In the genomic region with DNA sequence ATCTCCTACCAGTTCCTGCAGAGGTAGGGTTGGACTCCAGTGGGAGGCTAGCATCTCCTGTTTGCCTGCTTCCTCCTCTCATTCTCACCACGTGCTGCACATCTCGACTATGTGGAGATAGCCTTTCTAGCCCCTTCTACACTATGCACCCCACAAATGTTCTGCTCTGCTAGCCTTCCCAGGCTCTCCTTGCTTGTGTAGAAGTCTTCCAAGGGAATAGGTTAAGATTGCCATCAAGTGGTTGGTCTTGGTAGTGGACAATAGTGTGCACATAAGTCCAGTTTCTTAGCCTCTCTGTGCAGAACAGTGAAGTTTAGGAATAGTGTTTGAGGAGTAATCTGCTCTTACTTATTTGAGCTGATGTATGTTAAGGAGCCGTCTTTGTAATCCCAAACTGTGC, we compare ENCODE assay signal across 8 mouse cellular contexts.
DNase-seq lines count a peak whose midpoint lies in the region; ATAC-seq and TF ChIP-seq lines count a peak whose summit lies in the region.

No protein-coding gene starts in this region.

- in situ Hi-C loops in Patski (cut with MboI; ENCODE audit: low pct_unique_long_range_greater_than_20kb): no loop called here

- H3K4me2 ChIP-seq in hindbrain, embryonic 15.5 days: no peak overlapping the region
- H3K4me2 ChIP-seq in midbrain, embryonic 14.5 days (ENCODE audit: low read length): no peak overlapping the region

- no peak overlapping the region for H3K9ac ChIP-seq in hindbrain, embryonic 15.5 days
- no peak overlapping the region for H3K9ac ChIP-seq in midbrain, embryonic 14.5 days (replicated peaks; ENCODE audit: low read length)

- H3K9me3 ChIP-seq in hindbrain, embryonic 15.5 days: no peaks in the 10 kb centered on the region
- H3K9me3 ChIP-seq in hindbrain, embryonic 10.5 days: no peaks in the 10 kb centered on the region
- H3K9me3 ChIP-seq in midbrain, embryonic 14.5 days (ENCODE audit: control insufficient read depth, low read length): no peaks in the 10 kb centered on the region

- WGBS in hindbrain, embryonic 15.5 days: 65% methylated on average over 3 of the region's 3 CpGs
- 75% methylated on average over 3 of the region's 3 CpGs for WGBS in hindbrain, embryonic 10.5 days
- WGBS in midbrain, embryonic 14.5 days: 54% methylated on average over 3 of the region's 3 CpGs

- CTCF ChIA-PET in Patski (lab: Charles Lee): no interaction called here

- DNase-seq in hindbrain, embryonic 10.5 days (ENCODE audit: low spot score): no peak
- peak; percentile 44 for DNase-seq in A20 (ENCODE audit: low read depth, low spot score)
- DNase-seq in Patski (ENCODE audit: low read depth, low spot score): no peak
- peak; percentile 34 for DNase-seq in embryo, embryonic 11.5 days (ENCODE audit: low read depth, low spot score)
- peak; percentile 51 for DNase-seq in kidney, postnatal 10 days
- peak; percentile 84 for DNase-seq in midbrain, embryonic 14.5 days

- no peak overlapping the region for H3K4me3 ChIP-seq in hindbrain, embryonic 15.5 days
- H3K4me3 ChIP-seq in hindbrain, embryonic 10.5 days: no peak overlapping the region
- no peak overlapping the region for H3K4me3 ChIP-seq in midbrain, embryonic 14.5 days (replicated peaks; ENCODE audit: low read depth, low read length)

- no peak overlapping the region for H3K27ac ChIP-seq in hindbrain, embryonic 15.5 days (replicated peaks)
- no peak overlapping the region for H3K27ac ChIP-seq in hindbrain, embryonic 10.5 days
- no peak overlapping the region for H3K27ac ChIP-seq in midbrain, embryonic 14.5 days (replicated peaks; ENCODE audit: low read depth, low read length)

- POLR2A ChIA-PET in Patski (lab: Charles Lee): no interaction called here

- no peaks in the 10 kb centered on the region for H3K36me3 ChIP-seq in hindbrain, embryonic 15.5 days
- H3K36me3 ChIP-seq in hindbrain, embryonic 10.5 days: no peaks in the 10 kb centered on the region
- H3K36me3 ChIP-seq in midbrain, embryonic 14.5 days (ENCODE audit: control insufficient read depth, insufficient read depth, low read length): no peaks in the 10 kb centered on the region

- peak; percentile 65 for ATAC-seq in hindbrain, embryonic 15.5 days (ENCODE audit: low FRiP score, low read depth)
- ATAC-seq in Patski: no peak
- no peak for ATAC-seq in midbrain, embryonic 14.5 days (ENCODE audit: low FRiP score, low TSS enrichment)
- ATAC-seq in monocyte, adult 5-6 weeks (replicated peaks; ENCODE audit: insufficient number of reproducible peaks, low FRiP score, low TSS enrichment, poor library complexity, severe bottlenecking): no peak

- TF ChIP-seq CTCF in Patski (IDR thresholded peaks at IDR 0.05): peak; percentile 67

- H3K27me3 ChIP-seq in hindbrain, embryonic 15.5 days: no peaks in the 10 kb centered on the region
- no peaks in the 10 kb centered on the region for H3K27me3 ChIP-seq in hindbrain, embryonic 10.5 days (ENCODE audit: insufficient read depth, poor library complexity, severe bottlenecking)
- no peaks in the 10 kb centered on the region for H3K27me3 ChIP-seq in Patski
- H3K27me3 ChIP-seq in midbrain, embryonic 14.5 days (ENCODE audit: control insufficient read depth, insufficient read depth, low read length): no peaks in the 10 kb centered on the region

- peaks cover 4% of the 10 kb centered on the region; the same call in 1 of the 2 replicates for H3K4me1 ChIP-seq in hindbrain, embryonic 15.5 days (replicated peaks)
- 0 out of 2 replicates have a peak, but pooled peaks cover 3% of the 10 kb centered on the region for H3K4me1 ChIP-seq in hindbrain, embryonic 10.5 days (replicated peaks)
- no peaks in the 10 kb centered on the region for H3K4me1 ChIP-seq in midbrain, embryonic 14.5 days (ENCODE audit: control insufficient read depth, insufficient read depth, low read length)

Comparison
In these comparisons a context has a peak if more than half of its experiments do, and no peak if none do; other contexts are left out.
1. DNase-seq: peak in A20 (single experiment), embryo, embryonic 11.5 days (single experiment), kidney, postnatal 10 days (single experiment) and midbrain, embryonic 14.5 days (single experiment); none in hindbrain, embryonic 10.5 days (single experiment) and Patski (single experiment).